Mouse (Mus musculus) thymus, postnatal 36 days (tissue): ENCODE results near the gene Unc45a.
A peak's percentile ranks its signal among the peaks of the same experiment; 100 is the strongest.

ENCODE experiments used
- DNase-seq, 2 experiments: peaks; one replicate each; pipeline ENCODE4 v3.0.0; 2022; ENCODE audit warnings: mixed read lengths in 2 of 2

Gene Unc45a

GRCm38 (mm10) chr7:80340793-80341192 is at the start of gene Unc45a:
Unc45a (minus strand) TSS chr7:80341005.
- peak; percentile 83 to 86 for DNase-seq

DNA sequence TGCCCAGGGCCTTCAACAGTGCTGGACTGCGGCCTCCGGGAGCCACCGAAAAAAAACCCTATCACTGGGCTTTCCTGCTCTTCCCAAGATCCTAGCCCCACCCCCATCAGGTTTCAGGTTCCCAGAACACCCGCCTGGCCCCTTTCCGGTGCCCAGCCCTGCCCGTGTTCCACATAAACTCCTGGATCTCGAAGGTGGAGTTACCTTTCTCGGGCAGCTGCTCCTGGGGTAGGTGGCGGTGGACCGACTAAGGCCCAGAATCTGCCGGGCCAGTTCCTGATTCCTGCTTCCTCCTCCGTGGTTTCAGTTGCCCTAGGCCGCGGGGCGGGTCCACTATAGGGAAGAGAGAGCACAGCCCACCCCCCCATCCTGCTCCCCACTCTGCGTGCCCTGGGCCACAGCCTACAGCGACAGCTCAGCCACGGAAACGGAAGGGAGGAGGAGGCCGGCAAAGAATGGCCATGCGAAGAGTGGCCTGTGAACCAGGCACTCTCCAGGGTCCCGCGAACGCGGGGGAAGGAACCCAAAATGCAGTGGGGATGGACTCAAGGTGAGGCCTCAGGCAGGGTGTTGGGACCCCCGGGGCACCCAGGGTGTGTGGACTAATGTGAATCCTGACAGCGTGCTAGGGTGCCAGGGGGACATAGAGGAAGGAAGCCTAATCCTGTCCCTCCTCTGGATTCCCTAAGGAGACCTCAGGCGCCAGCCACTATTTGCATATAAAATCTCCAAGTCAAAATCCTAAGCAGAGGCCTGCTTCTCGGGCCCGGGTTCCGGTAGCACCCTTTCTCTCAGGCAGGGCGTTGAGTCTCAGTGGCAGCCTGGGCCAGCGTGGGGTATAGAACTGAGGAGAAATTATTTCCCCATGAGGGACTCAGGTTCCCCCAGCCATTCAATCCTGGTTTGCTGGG is 47.1 kb upstream of the Unc45a start, which contains the start of gene Fes:
Gene Fes (minus strand): TSS at position 314 of the 911 bp plus-strand sequence.
- DNase-seq: no peak

DNA sequence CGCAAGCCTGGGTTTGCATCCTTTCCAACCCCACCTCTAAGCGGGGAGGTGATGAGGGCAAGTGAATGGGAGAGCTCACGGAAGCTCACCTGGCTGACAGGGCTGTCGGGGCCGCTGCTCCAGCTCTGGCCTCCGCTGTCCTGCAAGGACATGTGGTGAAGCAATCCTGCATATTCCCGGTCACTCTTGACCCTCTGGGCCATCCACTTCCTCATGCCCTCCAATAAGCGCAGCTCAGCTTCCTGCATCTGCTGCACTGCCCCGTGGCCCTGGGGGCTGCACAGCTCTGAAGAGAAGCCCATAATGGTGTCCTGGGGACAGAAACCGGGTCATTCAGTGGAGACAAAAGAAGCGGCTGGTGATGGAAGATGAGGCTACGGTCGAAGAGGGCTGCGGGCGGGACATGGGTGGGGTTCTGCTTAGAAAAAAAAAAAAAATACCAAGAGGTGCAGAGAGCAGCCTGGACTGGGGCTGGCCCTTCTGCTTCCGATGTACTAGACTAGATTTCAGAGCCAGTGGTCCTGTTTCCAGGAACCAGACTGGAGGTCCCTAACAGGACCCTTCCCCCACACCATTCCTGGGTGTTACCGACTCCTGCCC is 46.3 kb upstream of the Unc45a start:
- DNase-seq: no peak

GRCm38 (mm10) chr7:80386235-80386930 is 45.6 kb upstream of the Unc45a start:
- peak; percentile 82 to 85 for DNase-seq

GRCm38 (mm10) chr7:80382919-80383318 is 42.1 kb upstream of the Unc45a start:
- DNase-seq: no peak

- DNase-seq: peak; percentile 53 to 58
These were observed 38.7 kb upstream of the Unc45a start for GRCm38 (mm10) chr7:80379531-80379930.

DNA sequence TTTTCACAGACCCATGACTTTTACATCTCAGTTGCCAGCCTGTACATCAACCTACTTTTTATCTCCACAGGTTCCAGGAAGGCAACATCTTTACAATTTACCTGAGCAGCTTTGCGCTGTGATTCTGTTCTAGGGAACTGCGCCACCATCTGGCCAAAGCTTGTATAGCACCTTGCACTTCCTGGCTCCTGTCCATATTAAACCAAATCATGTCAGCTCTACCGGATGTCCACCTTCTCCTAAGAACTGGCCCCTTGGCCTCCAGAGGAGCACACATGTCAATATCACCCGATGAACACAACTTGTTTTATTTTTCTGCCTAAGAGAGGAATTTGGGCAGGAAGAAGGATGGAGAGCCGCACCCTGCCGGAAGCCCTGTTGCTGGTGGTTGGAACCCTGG is 36.7 kb upstream of the Unc45a start:
- peak; percentile 61 to 70 for DNase-seq

DNA sequence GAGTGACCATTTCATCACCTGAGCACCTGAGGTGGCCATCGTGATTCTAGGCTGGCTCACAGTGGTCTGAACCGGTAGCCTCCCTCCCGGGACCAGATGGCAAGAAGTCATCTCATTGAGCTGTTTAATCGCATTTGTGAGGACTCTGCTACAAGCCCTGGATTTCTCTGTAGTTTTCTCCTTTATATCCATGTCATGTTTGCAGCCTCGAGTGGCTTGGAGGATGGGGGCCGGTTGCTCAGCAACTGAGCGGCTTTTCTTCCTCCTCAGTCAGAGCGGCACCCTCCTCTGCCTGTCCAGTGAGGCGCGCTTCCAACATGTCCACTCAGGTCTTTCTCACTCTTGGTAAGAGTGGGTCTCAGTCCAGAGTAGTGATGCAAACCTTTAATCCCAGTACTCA is 35.4 kb upstream of the Unc45a start:
- no peak for DNase-seq

- DNase-seq: no peak
These were observed 34.7 kb upstream of the Unc45a start for GRCm38 (mm10) chr7:80375376-80376039.

DNA sequence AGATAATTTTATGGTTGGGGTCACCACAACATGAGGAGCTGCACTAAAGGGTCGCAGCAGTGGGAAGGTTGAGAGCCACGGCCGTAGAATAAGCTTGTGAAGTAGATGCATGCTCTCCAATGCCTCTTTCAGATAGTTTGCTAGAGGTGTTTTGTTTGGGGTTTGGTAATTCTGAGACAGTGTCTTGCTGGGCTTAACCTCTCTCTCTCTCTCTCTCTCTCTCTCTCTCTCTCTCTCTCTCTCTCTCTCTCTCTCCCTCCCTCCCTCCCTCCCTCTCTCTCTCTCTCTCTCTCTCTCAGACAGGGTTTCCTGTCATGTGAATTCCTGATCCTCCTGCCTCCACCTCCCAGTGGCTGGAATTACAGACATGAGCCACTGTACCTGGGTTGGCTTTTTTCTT is 33.9 kb upstream of the Unc45a start:
- no peak for DNase-seq

DNA sequence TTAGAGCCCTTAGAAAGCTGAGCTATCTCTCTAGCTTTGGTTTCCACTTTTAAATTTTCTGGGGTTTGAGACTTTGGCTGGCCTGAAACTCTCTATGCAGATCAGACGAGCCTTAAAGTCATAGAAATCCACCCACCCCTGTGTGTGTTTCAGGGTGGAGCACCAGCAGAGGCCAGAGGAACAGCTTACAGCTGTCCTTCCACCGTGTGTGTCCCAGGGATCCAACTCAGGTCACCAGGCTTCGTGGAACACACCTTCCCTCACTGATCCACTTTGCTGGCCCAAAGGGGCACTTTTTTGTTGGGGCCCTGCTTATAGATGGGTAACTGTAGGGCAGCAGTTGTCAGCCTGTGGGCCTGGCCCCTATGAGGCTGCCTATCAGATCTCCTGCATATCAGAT is 33.5 kb upstream of the Unc45a start:
- no peak for DNase-seq

DNA sequence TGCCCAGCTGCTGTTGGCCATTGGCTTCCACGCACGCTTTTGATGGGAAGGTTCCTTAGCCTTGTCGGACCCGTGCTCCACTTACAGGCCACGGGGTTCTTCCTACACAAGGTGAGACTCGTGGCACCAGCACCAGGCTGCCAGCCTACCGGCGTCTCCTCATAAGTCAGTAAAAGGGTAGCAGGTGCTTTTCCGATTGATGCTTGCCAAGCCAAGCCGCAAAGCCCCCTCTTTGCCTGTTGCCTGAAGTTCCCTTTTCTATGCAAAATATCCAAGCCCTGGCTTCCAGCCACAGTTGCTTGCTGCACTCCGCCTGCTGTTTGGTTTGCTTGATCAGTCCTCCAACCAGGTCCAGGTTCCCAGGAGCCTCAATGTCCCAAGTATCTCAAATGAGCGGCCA is 33.0 kb upstream of the Unc45a start:
- peak; percentile 48 to 60 for DNase-seq

DNA sequence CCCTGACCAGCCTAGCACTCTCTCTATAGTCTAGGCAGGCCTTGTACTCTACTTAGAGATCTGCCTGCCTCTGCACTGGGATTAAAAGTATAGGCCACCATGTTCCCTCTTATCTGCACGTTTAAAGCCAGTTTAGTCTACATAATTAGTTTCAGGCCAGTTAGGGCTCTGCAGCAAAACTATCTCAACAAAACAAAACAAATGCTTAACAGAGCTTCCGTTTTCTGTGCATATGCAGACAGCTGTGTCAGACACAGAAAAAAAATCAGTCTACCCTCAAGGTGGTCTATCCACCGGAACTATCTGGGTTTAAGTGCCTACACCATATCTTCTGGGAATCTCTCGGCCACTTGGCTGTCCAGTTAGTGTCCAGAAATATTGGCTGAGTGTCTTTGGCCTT is 32.5 kb upstream of the Unc45a start:
- no peak for DNase-seq

DNA sequence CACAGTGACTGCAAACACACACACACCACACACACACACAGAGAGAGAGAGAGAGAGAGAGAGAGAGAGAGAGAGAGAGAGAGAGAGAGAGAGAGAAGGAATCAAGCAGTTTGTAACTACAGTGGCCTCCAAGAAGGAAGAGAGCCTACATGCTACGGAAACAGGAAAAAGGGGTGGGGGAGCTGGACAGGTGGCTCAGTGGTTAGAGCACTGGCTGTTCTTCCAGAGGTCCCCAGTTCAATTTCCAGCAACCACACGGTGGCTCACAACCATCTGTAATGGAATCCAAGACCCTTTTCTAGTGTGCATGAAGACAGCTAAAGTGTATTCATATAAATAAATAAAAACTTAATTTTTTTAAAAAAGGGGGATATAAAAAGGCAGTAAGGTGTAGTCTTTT is 31.9 kb upstream of the Unc45a start:
- DNase-seq: peak; percentile 44 to 64

DNA sequence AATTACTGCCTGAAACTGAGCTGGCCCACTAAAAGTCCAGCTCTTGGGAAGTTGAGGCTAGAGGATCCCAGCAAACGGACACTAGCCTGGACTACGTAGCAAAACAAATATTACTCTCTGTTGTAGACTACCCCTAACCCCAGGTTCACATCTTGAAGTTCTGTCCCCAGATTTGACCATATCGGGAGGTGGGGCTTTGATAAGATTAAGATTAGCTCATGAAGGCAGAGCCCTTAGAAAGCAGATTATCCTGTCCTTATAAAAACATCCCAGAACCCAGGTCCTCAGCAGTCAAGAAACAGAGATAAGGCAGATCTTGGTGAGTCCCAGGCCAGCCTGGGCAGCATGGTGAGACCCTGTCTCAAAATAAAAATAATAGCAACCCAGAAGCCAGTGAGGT is 31.4 kb upstream of the Unc45a start:
- DNase-seq: no peak

- peak; percentile 87 to 91 for DNase-seq
These were observed 30.4 kb upstream of the Unc45a start, which contains the start of gene Man2a2 for GRCm38 (mm10) chr7:80371041-80371751. Man2a2 (minus strand) TSS chr7:80371375.

DNA sequence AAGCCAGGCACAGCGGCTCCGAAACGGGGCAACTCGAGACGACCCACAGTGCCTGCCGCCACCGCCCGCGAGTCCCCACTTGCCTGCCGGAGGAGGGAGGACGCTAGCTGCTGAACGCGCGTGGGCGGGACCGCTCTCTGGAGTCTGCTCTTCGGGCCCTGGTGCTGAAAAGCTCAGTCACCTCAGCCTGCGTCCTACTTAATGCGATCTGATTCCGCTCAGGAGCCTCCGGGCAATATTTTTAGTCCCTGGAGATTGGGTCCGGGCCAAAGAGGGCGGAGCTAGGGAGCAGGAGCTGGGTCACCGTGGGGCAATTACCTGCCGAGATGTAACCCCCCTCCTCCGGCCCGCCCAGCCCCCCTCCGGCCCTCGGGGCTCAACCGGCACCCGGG is 29.8 kb upstream of the Unc45a start:
- peak; percentile 86 to 90 for DNase-seq

- DNase-seq: no peak
These were observed 29.2 kb upstream of the Unc45a start for GRCm38 (mm10) chr7:80369967-80370431.

DNA sequence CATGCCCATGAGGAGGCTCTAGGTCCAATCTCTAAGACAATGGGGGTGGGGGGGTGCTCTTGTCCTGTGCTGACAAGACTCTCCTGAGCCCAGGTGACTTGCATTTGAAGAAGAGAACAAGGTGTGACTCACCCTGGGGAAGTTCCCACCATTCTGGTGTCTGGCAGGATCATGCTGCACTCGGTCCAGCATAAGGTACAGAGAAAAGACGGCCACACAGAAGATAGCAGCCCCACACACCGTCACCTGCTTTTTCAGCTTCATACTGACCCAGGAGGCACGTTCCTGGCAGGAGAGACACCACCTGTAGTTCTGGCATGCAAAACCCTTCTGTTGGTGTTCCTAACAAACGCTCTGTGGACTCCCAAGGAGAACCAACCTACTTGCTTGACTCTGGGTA is 28.7 kb upstream of the Unc45a start:
- DNase-seq: no peak

GRCm38 (mm10) chr7:80368635-80369421 is 28.0 kb upstream of the Unc45a start:
- peak in 1 of 2 experiments; percentile 23 for DNase-seq

GRCm38 (mm10) chr7:80368009-80368408 is 27.2 kb upstream of the Unc45a start:
- DNase-seq: no peak
